In the genomic region with DNA sequence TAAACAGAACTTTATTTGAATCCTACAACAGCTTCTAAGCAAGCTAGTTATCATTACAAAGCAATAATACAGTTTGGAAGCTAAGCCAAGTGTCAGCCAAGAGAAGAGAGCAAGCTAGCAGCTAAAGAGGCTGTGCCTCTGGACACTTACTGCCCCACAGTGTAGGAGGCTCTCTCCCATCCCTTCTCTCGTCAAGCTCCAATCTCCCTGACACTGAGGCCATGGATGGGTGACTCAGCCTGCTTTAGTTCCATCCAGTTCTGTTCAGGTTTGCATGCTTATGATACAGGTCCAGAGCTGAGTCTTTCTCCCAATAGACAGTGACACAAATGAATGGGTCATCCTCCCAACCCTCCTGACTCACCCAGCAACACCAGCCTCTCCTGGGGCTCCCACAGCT, we compare ENCODE assay signal across 30 mouse cellular contexts. TPM values are rescaled to one million over a fixed set of nuclear protein-coding genes. Genes with fewer than 3 reads are reported as not detected.
"Had no signal": no experiment of that assay in that cellular context is flagged by ENCODE, and none has a peak within 500 bp of the region (broad histone marks: within the 10 kb centered on the region; RNA-seq: fewer than 3 reads in every experiment).

No protein-coding gene starts in this region.

- H3K36me3 ChIP-seq: limb, embryonic 10.5 days; limb, embryonic 13.5 days; liver, embryonic 12.5 days; liver, embryonic 15.5 days; lung, embryonic 15.5 days; midbrain, embryonic 10.5 days; midbrain, embryonic 13.5 days; neural tube, embryonic 13.5 days had no signal

- H3K27ac ChIP-seq: limb, embryonic 10.5 days; limb, embryonic 13.5 days; liver, embryonic 12.5 days; liver, embryonic 15.5 days; lung, embryonic 15.5 days; midbrain, embryonic 10.5 days; midbrain, embryonic 13.5 days; neural tube, embryonic 13.5 days had no signal

- H3K9ac ChIP-seq: limb, embryonic 13.5 days; liver, embryonic 12.5 days; liver, embryonic 15.5 days; lung, embryonic 15.5 days; midbrain, embryonic 13.5 days; neural tube, embryonic 13.5 days had no signal

- H3K4me2 ChIP-seq: limb, embryonic 13.5 days; liver, embryonic 12.5 days; liver, embryonic 15.5 days; lung, embryonic 15.5 days; midbrain, embryonic 13.5 days; neural tube, embryonic 13.5 days had no signal

- H3K9me3 ChIP-seq: limb, embryonic 10.5 days; limb, embryonic 13.5 days; liver, embryonic 12.5 days; liver, embryonic 15.5 days; lung, embryonic 15.5 days; midbrain, embryonic 10.5 days; midbrain, embryonic 13.5 days; neural tube, embryonic 13.5 days had no signal

- ATAC-seq: intestine, embryonic 16.5 days; liver, embryonic 12.5 days; midbrain, embryonic 13.5 days; midbrain, embryonic 16.5 days had no signal

- H3K4me3 ChIP-seq: limb, embryonic 10.5 days; limb, embryonic 13.5 days; liver, embryonic 12.5 days; liver, embryonic 15.5 days; lung, embryonic 15.5 days; megakaryocyte, embryonic 14.5 days; midbrain, embryonic 10.5 days; midbrain, embryonic 13.5 days; myocyte; neural tube, embryonic 13.5 days had no signal

- DNase-seq: kidney, adult 8-10 months; kidney, postnatal 25 days; layer of hippocampus, postnatal 36 days; liver; lung, adult 18-20 months; lung, postnatal 10 days; lung, postnatal 36 days; thymus, adult 18-20 months; thymus, postnatal 36 days had no signal

- H3K4me1 ChIP-seq: limb, embryonic 10.5 days; limb, embryonic 13.5 days; liver, embryonic 12.5 days; liver, embryonic 15.5 days; lung, embryonic 15.5 days; megakaryocyte, embryonic 14.5 days; midbrain, embryonic 10.5 days; midbrain, embryonic 13.5 days; neural tube, embryonic 13.5 days had no signal

RNA-seq across cellular contexts. Expression of a gene that starts 6.5 kb away (rescaled TPM):
- total RNA-seq: monocyte, adult 5-6 weeks; neutrophil, adult 5-6 weeks had no signal
- polyA plus RNA-seq: liver, embryonic 12.5 days; liver, embryonic 15.5 days; myocyte; urinary bladder, adult 2 months had no signal

RNA-seq across cellular contexts. Expression of a gene that starts 27.7 kb away (rescaled TPM):
- total RNA-seq: monocyte, adult 5-6 weeks; neutrophil, adult 5-6 weeks had no signal
- polyA plus RNA-seq: limb, embryonic 13.5 days; liver, embryonic 12.5 days; liver, embryonic 15.5 days; lung, embryonic 15.5 days; midbrain, embryonic 10.5 days; midbrain, embryonic 13.5 days; spleen, adult 2 months; stomach, embryonic 16.5 days had no signal

RNA-seq across cellular contexts. Expression of a gene that starts 50.0 kb away (rescaled TPM):
- total RNA-seq: monocyte, adult 5-6 weeks; neutrophil, adult 5-6 weeks had no signal

RNA-seq across cellular contexts. Expression of a gene that starts 57.2 kb away (rescaled TPM):
- total RNA-seq: layer of hippocampus, adult 8-10 months; layer of hippocampus, postnatal 10 days; layer of hippocampus, postnatal 36 days; left cerebral cortex, postnatal 25 days; monocyte, adult 5-6 weeks had no signal
- polyA plus RNA-seq: intestine, embryonic 16.5 days; limb, embryonic 10.5 days; limb, embryonic 13.5 days; liver, embryonic 12.5 days; liver, embryonic 15.5 days; lung, embryonic 15.5 days; midbrain, embryonic 10.5 days; midbrain, embryonic 13.5 days; midbrain, embryonic 16.5 days; myocyte; neural tube, embryonic 13.5 days; small intestine, adult 2 months; spleen, adult 2 months; stomach, embryonic 16.5 days; urinary bladder, adult 2 months had no signal
